Mouse (Mus musculus) ES-E14 (cell line): ENCODE data around the gene Padi2. TPM values are rescaled to one million over a fixed set of nuclear protein-coding genes. Genes with fewer than 3 reads are reported as not detected.
A peak's percentile ranks its signal among the peaks of the same experiment; 100 is the strongest.

Source experiments
- DNase-seq: peaks from one replicate; pipeline ENCODE4 v3.0.0-alpha.2; 2013; ENCODE audit warnings: low read depth, low spot score
- H3K27ac ChIP-seq: 2 replicates; pipeline ENCODE4 v1.5.1; 2012; ENCODE audit warnings: low read depth, mild to moderate bottlenecking, low read length, moderate library complexity, mixed read lengths; ENCODE audit not compliant: poor library complexity, insufficient read depth, severe bottlenecking
- H3K36me3 ChIP-seq: 2 replicates; pipeline ENCODE4 v1.6.1; 2012; ENCODE audit warnings: mild to moderate bottlenecking, low read length, moderate library complexity, mixed read lengths; ENCODE audit not compliant: control insufficient read depth, poor library complexity, insufficient read depth, severe bottlenecking
- H3K4me1 ChIP-seq, 2 experiments: fragments of 150-350 bp in 1 of 2; sonication (generic) in 1 of 2; 2 replicates each; pipeline ENCODE4 v1.6.1; 2012; ENCODE audit warnings: low read length in 2 of 2, mild to moderate bottlenecking in 1 of 2, mixed read lengths in 1 of 2; ENCODE audit not compliant: control insufficient read depth in 2 of 2, insufficient read depth in 2 of 2, poor library complexity in 1 of 2
- H3K4me3 ChIP-seq, 2 experiments: fragments of 150-350 bp in 1 of 2; sonication (generic) in 1 of 2; 2 replicates each; pipeline ENCODE4 v1.5.1; 2012; ENCODE audit warnings: low read length in 2 of 2, low read depth in 1 of 2, mild to moderate bottlenecking in 1 of 2, mixed read lengths in 1 of 2; ENCODE audit not compliant: insufficient read depth in 1 of 2, poor library complexity in 1 of 2, severe bottlenecking in 1 of 2
- H3K9ac ChIP-seq: 2 replicates; pipeline ENCODE4 v1.6.1; 2012; ENCODE audit warnings: low read depth, mild to moderate bottlenecking, low read length, mixed read lengths; ENCODE audit not compliant: poor library complexity, insufficient read depth, severe bottlenecking
- H3K9me3 ChIP-seq: fragments of 150-350 bp; sonication (generic); 2 replicates; pipeline ENCODE4 v1.6.1; 2012; ENCODE audit warnings: low read depth, mild to moderate bottlenecking, low read length; ENCODE audit not compliant: control insufficient read depth, insufficient read depth
- CHD2 ChIP-seq: IDR thresholded peaks from 2 replicates; pipeline ENCODE4 v1.6.1; 2014; ENCODE audit warnings: mild to moderate bottlenecking, low read depth, low read length, inconsistent platforms
- HCFC1 ChIP-seq: IDR thresholded peaks from 2 replicates; pipeline ENCODE4 v1.6.1; 2012; ENCODE audit warnings: low read length, inconsistent platforms, borderline replicate concordance; ENCODE audit not compliant: insufficient read depth
- MAFK ChIP-seq: IDR thresholded peaks from 2 replicates; pipeline ENCODE4 v1.6.1; 2014; ENCODE audit warnings: mild to moderate bottlenecking, low read depth, low read length, inconsistent platforms; ENCODE audit not compliant: insufficient read depth
- ZC3H11A ChIP-seq: IDR thresholded peaks from 2 replicates; pipeline ENCODE4 v1.6.1; 2012; ENCODE audit warnings: low read depth, mild to moderate bottlenecking, inconsistent platforms, low read length, borderline replicate concordance
- ZNF384 ChIP-seq: IDR thresholded peaks from 2 replicates; pipeline ENCODE4 v1.6.1; 2012; ENCODE audit warnings: low read depth, low read length, inconsistent platforms
- in situ Hi-C, 2 experiments: fragments of 600-800 bp; cut with MboI; formaldehyde crosslinking; loops; one replicate each; pipeline ENCODE4 v1.15.1; 2025; ENCODE audit warnings: low sequenced_read_pairs in 2 of 2, inconsistent platforms in 1 of 2; ENCODE audit not compliant: unreplicated experiment in 2 of 2
- total RNA-seq: library from RNA; depleted of rRNA; stranded (reverse); fragments of 300-350 nt; gene quantifications from 2 replicates; pipeline ENCODE4 v1.2.3, GENCODE M21; 2012

Padi2 gene
- total RNA-seq, 1 experiment, result 0.94 TPM

DNA sequence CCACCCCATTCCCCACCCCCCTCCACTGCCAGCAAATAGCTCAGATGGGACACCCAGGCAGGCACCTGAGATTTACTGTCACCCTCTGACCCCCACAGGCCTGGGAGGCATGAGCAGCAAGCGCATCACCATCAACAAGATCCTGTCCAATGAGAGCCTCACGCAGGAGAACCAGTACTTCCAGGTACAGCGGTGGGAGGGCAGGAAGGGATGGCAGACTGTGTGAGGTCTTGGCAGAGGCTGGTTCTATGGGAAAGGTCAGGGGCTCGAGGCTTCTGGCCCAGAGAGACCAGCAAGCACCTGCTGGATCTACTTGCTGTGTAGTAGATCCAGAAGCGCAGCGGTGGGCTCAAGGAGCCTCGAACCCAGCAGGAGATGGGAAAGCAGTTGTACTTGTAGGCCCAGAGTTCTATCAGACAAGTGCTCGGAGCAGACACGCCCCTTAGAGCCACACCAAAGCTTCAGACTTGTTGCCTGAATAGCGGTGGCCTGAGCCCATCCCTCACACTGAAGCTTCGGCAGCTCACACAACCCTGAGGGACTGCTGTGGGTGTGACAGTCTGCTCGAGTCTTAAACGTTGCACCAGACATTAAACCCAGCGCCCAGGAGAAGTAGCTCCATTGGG, 40.5 kb downstream of the Padi2 start:
- no peaks in the 10 kb centered on the region for H3K9me3 ChIP-seq
- TF ChIP-seq CHD2 (no peak), ZNF384 (no peak), HCFC1 (no peak), ZC3H11A (no peak), MAFK (no peak)
- H3K36me3 ChIP-seq, result no peaks in the 10 kb centered on the region
- peak; percentile 58 for DNase-seq
- H3K27ac ChIP-seq, result no peak overlapping the region
- peaks cover 2 to 10% of the 10 kb centered on the region in 2 experiments; a peak in 1 of 4 replicates for H3K4me1 ChIP-seq
- in situ Hi-C loops, result no loop called here
- H3K4me3 ChIP-seq, result no peak overlapping the region
- no peak overlapping the region for H3K9ac ChIP-seq

DNA sequence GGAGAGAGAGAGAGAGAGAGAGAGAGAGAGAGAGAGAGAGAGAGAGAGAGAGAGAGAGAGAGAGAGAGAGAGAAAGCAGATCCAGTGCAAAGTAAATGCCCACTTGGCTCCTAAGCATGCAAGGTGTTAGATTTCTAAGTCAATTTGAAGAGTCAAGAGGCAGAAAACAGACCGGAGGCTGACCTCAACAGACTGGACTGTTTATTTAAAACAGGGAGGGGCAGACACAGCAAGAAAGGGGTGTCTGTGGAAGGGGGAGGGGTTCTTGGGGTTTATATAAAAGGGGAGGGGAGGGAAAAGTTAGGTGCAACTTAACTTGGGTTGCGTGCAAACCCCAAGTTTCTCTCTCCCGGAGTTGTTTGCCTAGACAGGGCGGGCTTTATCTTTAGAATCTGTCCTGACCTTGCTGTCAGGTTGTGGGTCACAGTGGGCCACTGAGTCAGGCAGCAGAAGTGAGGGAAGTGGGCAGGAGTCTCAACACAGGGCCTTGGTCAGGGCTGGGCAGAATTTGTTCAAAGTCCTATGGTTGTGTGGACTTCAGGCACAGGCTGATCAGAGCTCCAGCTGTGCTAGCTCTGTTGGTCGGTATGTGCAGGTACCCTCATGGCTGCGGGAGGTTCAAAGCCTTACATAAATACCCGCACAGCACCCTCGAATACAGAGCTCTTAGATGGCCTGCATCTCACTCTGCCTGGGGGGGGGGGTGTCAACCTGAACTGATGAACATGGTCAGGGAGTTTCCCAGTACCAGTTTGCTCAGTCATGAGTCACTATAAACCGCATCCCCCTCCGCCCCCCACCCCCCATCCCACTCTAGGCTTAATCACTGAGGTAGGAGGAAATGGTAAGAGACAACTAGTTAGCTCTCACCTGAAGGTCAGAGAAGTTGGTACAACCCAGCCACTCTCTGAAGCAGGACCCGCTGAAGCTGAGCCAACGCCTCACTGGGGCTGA, 41.6 kb downstream of the Padi2 start:
- Histone ChIP-seq H3K27ac (no peak overlapping the region), H3K9me3 (no peaks in the 10 kb centered on the region), H3K36me3 (no peaks in the 10 kb centered on the region), H3K4me1 (peaks cover 2 to 10% of the 10 kb centered on the region in 2 experiments; a peak in 1 of 4 replicates), H3K9ac (no peak overlapping the region), H3K4me3 (no peak overlapping the region)
- no peak for DNase-seq
- no peak for TF ChIP-seq CHD2
- no peak for TF ChIP-seq HCFC1
- TF ChIP-seq ZC3H11A, result no peak
- in situ Hi-C loops, result no loop called here

DNA sequence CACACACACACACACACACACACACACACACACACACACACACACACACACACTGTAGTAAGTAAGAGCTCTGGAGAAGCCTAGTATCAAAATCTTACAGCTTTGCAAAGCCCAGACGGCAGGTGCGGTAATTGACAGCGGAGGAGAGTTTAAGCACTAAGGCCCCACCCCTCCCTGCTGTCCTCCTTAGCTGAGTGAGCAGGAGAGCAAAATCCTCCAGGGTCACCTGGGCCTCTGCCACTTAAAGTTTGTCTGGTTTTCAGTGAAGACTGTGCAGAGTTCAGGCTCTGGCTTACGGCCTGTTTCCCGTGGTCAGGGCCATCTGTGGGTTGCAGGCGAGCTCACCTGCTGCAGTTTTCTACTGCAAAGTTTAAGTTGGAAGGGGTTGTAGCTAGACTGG, 42.3 kb downstream of the Padi2 start:
- H3K4me3 ChIP-seq, result no peak overlapping the region
- TF ChIP-seq ZC3H11A, result no peak
- TF ChIP-seq MAFK, result no peak
- no peak for TF ChIP-seq CHD2
- no peak for TF ChIP-seq ZNF384
- no peak for TF ChIP-seq HCFC1
- no peak overlapping the region for H3K27ac ChIP-seq
- H3K9me3 ChIP-seq, result no peaks in the 10 kb centered on the region
- in situ Hi-C loops, result no loop called here
- peaks cover 2 to 10% of the 10 kb centered on the region in 2 experiments; a peak in 1 of 4 replicates for H3K4me1 ChIP-seq
- H3K9ac ChIP-seq, result no peak overlapping the region
- H3K36me3 ChIP-seq, result no peaks in the 10 kb centered on the region
- no peak for DNase-seq

DNA sequence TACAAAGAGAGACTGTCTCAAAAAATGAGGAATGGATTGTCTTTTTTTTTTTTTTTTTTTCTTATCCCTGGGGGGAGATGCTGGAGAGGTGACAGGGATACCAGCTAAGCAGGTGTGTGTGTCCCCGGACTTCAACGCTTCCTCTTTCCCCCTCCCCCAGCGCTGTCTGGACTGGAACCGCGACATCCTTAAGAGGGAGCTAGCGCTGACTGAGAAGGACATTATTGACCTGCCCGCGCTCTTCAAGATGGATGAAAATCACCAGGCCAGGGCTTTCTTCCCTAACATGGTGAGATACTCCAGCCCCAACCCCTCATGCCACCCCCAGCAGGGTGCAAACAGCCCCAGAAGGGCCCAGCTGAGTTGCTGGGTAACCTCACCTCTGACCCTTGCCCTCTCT, 42.9 kb downstream of the Padi2 start:
- no peaks in the 10 kb centered on the region for H3K9me3 ChIP-seq
- H3K9ac ChIP-seq, result no peak overlapping the region
- H3K4me3 ChIP-seq, result no peak overlapping the region
- no peak overlapping the region for H3K27ac ChIP-seq
- DNase-seq, result no peak
- peaks cover 2 to 10% of the 10 kb centered on the region in 2 experiments; a peak in 1 of 4 replicates for H3K4me1 ChIP-seq
- in situ Hi-C loops, result no loop called here
- H3K36me3 ChIP-seq, result no peaks in the 10 kb centered on the region
- TF ChIP-seq ZC3H11A (no peak), HCFC1 (no peak), MAFK (no peak), ZNF384 (no peak), CHD2 (no peak)
